ENCODE assay signal across 25 mouse cellular contexts in the genomic region with DNA sequence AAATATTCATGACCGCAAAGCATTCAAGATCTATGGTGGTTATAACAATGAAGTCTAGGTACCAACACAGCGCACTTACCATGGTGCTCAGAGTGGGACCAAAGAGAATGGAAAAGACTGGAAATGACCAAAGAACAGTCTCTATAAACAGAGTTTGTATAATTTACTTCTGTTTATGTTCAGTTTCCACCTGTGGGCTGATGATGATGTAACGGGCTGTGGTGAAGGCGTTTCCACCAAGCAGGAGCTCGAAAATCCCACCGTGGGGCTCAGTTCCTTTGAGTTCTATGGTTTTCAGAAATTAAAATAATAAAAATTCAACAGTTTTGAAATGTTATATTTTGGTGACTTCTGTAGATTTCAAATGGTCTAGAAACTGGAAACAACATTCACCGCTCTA. TPM values are rescaled to one million over a fixed set of nuclear protein-coding genes. Genes with fewer than 3 reads are reported as not detected.
DNase-seq lines count a peak whose midpoint lies in the region; ATAC-seq and TF ChIP-seq lines count a peak whose summit lies in the region.
"Had no signal": no experiment of that assay in that cellular context is flagged by ENCODE, and none has a peak within 500 bp of the region (broad histone marks: within the 10 kb centered on the region; RNA-seq: fewer than 3 reads in every experiment).

No protein-coding gene starts in this region.

- no peak overlapping the region for H3ac ChIP-seq in myocyte (ENCODE audit: control insufficient read depth, insufficient read length)

- no peaks in the 10 kb centered on the region for H3K9me3 ChIP-seq in embryonic facial prominence, embryonic 12.5 days
- H3K9me3 ChIP-seq in embryonic facial prominence, embryonic 10.5 days: no peaks in the 10 kb centered on the region
- H3K9me3 ChIP-seq in limb, embryonic 13.5 days: no peaks in the 10 kb centered on the region
- no peaks in the 10 kb centered on the region for H3K9me3 ChIP-seq in hindbrain, embryonic 11.5 days (ENCODE audit: control insufficient read depth, low read length)
- H3K9me3 ChIP-seq: forebrain, embryonic 12.5 days; heart, embryonic 10.5 days; heart, embryonic 15.5 days; hindbrain, embryonic 12.5 days had no signal

- ATAC-seq in embryonic facial prominence, embryonic 12.5 days (ENCODE audit: insufficient number of reproducible peaks, insufficient read depth, low FRiP score, low TSS enrichment): no peak
- ATAC-seq in granulocyte monocyte progenitor cell, adult 5-6 weeks (replicated peaks; ENCODE audit: poor library complexity, severe bottlenecking): peak; percentile 64
- ATAC-seq in limb, embryonic 13.5 days (ENCODE audit: low FRiP score, low read depth): no peak
- ATAC-seq in hindbrain, embryonic 11.5 days (ENCODE audit: low FRiP score): no peak
- ATAC-seq: CD4-positive, CD25-positive, alpha-beta regulatory T cell, adult 4 months; forebrain, postnatal 0 days; hindbrain, embryonic 16.5 days; inflammation-experienced regulatory T-cells, adult 6 months had no signal

- H3K36me3 ChIP-seq in embryonic facial prominence, embryonic 12.5 days: no peaks in the 10 kb centered on the region
- H3K36me3 ChIP-seq in embryonic facial prominence, embryonic 10.5 days (replicated peaks): no peaks in the 10 kb centered on the region
- no peaks in the 10 kb centered on the region for H3K36me3 ChIP-seq in limb, embryonic 13.5 days
- H3K36me3 ChIP-seq in myocyte (ENCODE audit: control insufficient read depth, insufficient read depth): no peaks in the 10 kb centered on the region
- H3K36me3 ChIP-seq in hindbrain, embryonic 11.5 days (ENCODE audit: control insufficient read depth, insufficient read depth, low read length): no peaks in the 10 kb centered on the region
- H3K36me3 ChIP-seq: forebrain, embryonic 12.5 days; G1E; heart, embryonic 10.5 days; heart, embryonic 15.5 days; hindbrain, embryonic 12.5 days had no signal

- DNase-seq in embryonic facial prominence, embryonic 10.5 days (ENCODE audit: low spot score): no peak
- no peak for DNase-seq in frontal cortex, postnatal 14 days (ENCODE audit: low spot score in 2 of 2)
- no peak for DNase-seq in hindbrain, embryonic 11.5 days (ENCODE audit: low spot score)
- no peak for DNase-seq in spleen, postnatal 36 days (ENCODE audit: low spot score in 2 of 2)
- DNase-seq: adrenal gland, postnatal 10 days; B cell, adult 2 months; cerebellum, adult 11 months; cerebellum, adult 8-10 months; cerebellum, postnatal 14 days; forebrain, postnatal 0 days; gastrocnemius, postnatal 36 days; heart, adult 18-20 months; heart, postnatal 14 days had no signal

- peak overlapping the region; percentile 69 for H3K27ac ChIP-seq in embryonic facial prominence, embryonic 12.5 days
- no peak overlapping the region for H3K27ac ChIP-seq in embryonic facial prominence, embryonic 10.5 days (replicated peaks)
- peak overlapping the region; percentile 72; the same call in 1 of the 2 replicates for H3K27ac ChIP-seq in limb, embryonic 13.5 days
- no peak overlapping the region for H3K27ac ChIP-seq in hindbrain, embryonic 11.5 days (ENCODE audit: low read depth, low read length)
- H3K27ac ChIP-seq: forebrain, embryonic 12.5 days; heart, embryonic 10.5 days; heart, embryonic 15.5 days; hindbrain, embryonic 12.5 days had no signal

- no peak overlapping the region for H3K4me2 ChIP-seq in embryonic facial prominence, embryonic 12.5 days (replicated peaks)
- H3K4me2 ChIP-seq in limb, embryonic 13.5 days (replicated peaks): no peak overlapping the region
- peak overlapping the region; percentile 76 for H3K4me2 ChIP-seq in myocyte (ENCODE audit: low read depth)
- H3K4me2 ChIP-seq in hindbrain, embryonic 11.5 days (replicated peaks; ENCODE audit: low read depth, low read length): no peak overlapping the region
- H3K4me2 ChIP-seq: forebrain, embryonic 12.5 days; heart, embryonic 15.5 days; hindbrain, embryonic 12.5 days had no signal

- H3K79me2 ChIP-seq in myocyte (ENCODE audit: control insufficient read depth, insufficient read depth): no peaks in the 10 kb centered on the region

- no peak overlapping the region for H3K9ac ChIP-seq in embryonic facial prominence, embryonic 12.5 days
- H3K9ac ChIP-seq in limb, embryonic 13.5 days: no peak overlapping the region
- no peak overlapping the region for H3K9ac ChIP-seq in hindbrain, embryonic 11.5 days (ENCODE audit: low read depth, low read length)
- H3K9ac ChIP-seq: forebrain, embryonic 12.5 days; forebrain, postnatal 0 days; heart, embryonic 15.5 days; hindbrain, embryonic 12.5 days had no signal

- 93% methylated on average over 7 of the region's 7 CpGs for WGBS in embryonic facial prominence, embryonic 12.5 days
- WGBS in embryonic facial prominence, embryonic 10.5 days: 97% methylated on average over 7 of the region's 7 CpGs
- 78% methylated on average over 7 of the region's 7 CpGs for WGBS in limb, embryonic 13.5 days
- WGBS in hindbrain, embryonic 11.5 days: 97% methylated on average over 7 of the region's 7 CpGs

- H3K4me3 ChIP-seq in embryonic facial prominence, embryonic 12.5 days: no peak overlapping the region
- no peak overlapping the region for H3K4me3 ChIP-seq in embryonic facial prominence, embryonic 10.5 days
- no peak overlapping the region for H3K4me3 ChIP-seq in limb, embryonic 13.5 days
- no peak overlapping the region for H3K4me3 ChIP-seq in myocyte
- H3K4me3 ChIP-seq in hindbrain, embryonic 11.5 days (ENCODE audit: low read depth, low read length): no peak overlapping the region
- H3K4me3 ChIP-seq: forebrain, embryonic 12.5 days; heart, embryonic 10.5 days; heart, embryonic 15.5 days; hindbrain, embryonic 12.5 days had no signal

- H3K4me1 ChIP-seq in embryonic facial prominence, embryonic 12.5 days: peaks cover 22% of the 10 kb centered on the region
- peaks cover 21% of the 10 kb centered on the region for H3K4me1 ChIP-seq in embryonic facial prominence, embryonic 10.5 days
- peaks cover 27% of the 10 kb centered on the region for H3K4me1 ChIP-seq in limb, embryonic 13.5 days
- H3K4me1 ChIP-seq in hindbrain, embryonic 11.5 days (replicated peaks; ENCODE audit: control insufficient read depth, insufficient read depth, low read length): no peaks in the 10 kb centered on the region

- no peak for TF ChIP-seq POLR2A in myocyte (IDR thresholded peaks at IDR 0.05; ENCODE audit: insufficient read length, low read depth)

- no peaks in the 10 kb centered on the region for H3K27me3 ChIP-seq in embryonic facial prominence, embryonic 12.5 days
- H3K27me3 ChIP-seq in embryonic facial prominence, embryonic 10.5 days (replicated peaks; ENCODE audit: low read depth, poor library complexity, severe bottlenecking): no peaks in the 10 kb centered on the region
- 0 out of 2 replicates have a peak, but pooled peaks cover 5% of the 10 kb centered on the region for H3K27me3 ChIP-seq in limb, embryonic 13.5 days
- no peaks in the 10 kb centered on the region for H3K27me3 ChIP-seq in myocyte (ENCODE audit: control insufficient read depth, insufficient read depth, insufficient read length)
- H3K27me3 ChIP-seq in hindbrain, embryonic 11.5 days (ENCODE audit: control insufficient read depth, insufficient read depth, low read length): no peaks in the 10 kb centered on the region
- H3K27me3 ChIP-seq: forebrain, embryonic 12.5 days; heart, embryonic 15.5 days; hindbrain, embryonic 12.5 days had no signal

TF ChIP-seq in myocyte, 11 proteins besides CTCF, POLR2A, EP300 and RAD21:
- TF ChIP-seq TCF3 (IDR thresholded peaks at IDR 0.05; ENCODE audit: insufficient read length, low read depth): no peak

RNA-seq across cellular contexts. Expression of a gene that starts 26.4 kb away (rescaled TPM):
- 11.5 and 12.1 TPM in 2 replicates for polyA plus RNA-seq in embryonic facial prominence, embryonic 12.5 days (2016; fragmentation: Nextera tagmentation; extraction: Ambion mirVana)
- 6.0 and 6.5 TPM in 2 replicates for polyA plus RNA-seq in embryonic facial prominence, embryonic 10.5 days (2016; fragmentation: Nextera tagmentation; extraction: Ambion mirVana)
- total RNA-seq in granulocyte monocyte progenitor cell, adult 5-6 weeks (2014; fragmentation: Nextera tagmentation): 3.7 and 6.6 TPM in 2 replicates
- 2.3 and 14.9 TPM in 2 replicates for total RNA-seq in granulocyte monocyte progenitor cell, adult 5-6 weeks (2017)
- polyA plus RNA-seq in limb, embryonic 13.5 days (2015; fragmentation: Nextera tagmentation; extraction: Ambion mirVana): 11.1 and 11.3 TPM in 2 replicates
- 634 TPM for polyA plus RNA-seq in myocyte (2012; fragmentation: generic; extraction: Trizol)
- 19.4 and 19.5 TPM in 2 replicates for polyA plus RNA-seq in hindbrain, embryonic 11.5 days (2014; fragmentation: Nextera tagmentation; extraction: Ambion mirVana)
- total RNA-seq: G1E had no signal
- polyA plus RNA-seq: G1E had no signal

RNA-seq across cellular contexts. Expression of a gene that starts 50.7 kb away (rescaled TPM):
- polyA plus RNA-seq in embryonic facial prominence, embryonic 12.5 days (2016; fragmentation: Nextera tagmentation; extraction: Ambion mirVana): 33.6 and 35.2 TPM in 2 replicates
- polyA plus RNA-seq in embryonic facial prominence, embryonic 10.5 days (2016; fragmentation: Nextera tagmentation; extraction: Ambion mirVana): 10.3 and 10.5 TPM in 2 replicates
- 4.3 and 4.8 TPM in 2 replicates for total RNA-seq in granulocyte monocyte progenitor cell, adult 5-6 weeks (2014; fragmentation: Nextera tagmentation)
- total RNA-seq in granulocyte monocyte progenitor cell, adult 5-6 weeks (2017): 3.5 TPM in 2 replicates
- 22.6 and 22.7 TPM in 2 replicates for polyA plus RNA-seq in limb, embryonic 13.5 days (2015; fragmentation: Nextera tagmentation; extraction: Ambion mirVana)
- polyA plus RNA-seq in myocyte (2012; fragmentation: generic; extraction: Trizol): 6.3 TPM
- polyA plus RNA-seq in hindbrain, embryonic 11.5 days (2014; fragmentation: Nextera tagmentation; extraction: Ambion mirVana): 12.5 and 15.1 TPM in 2 replicates
- polyA plus RNA-seq: G1E had no signal

Comparison
In these comparisons a context has a peak if more than half of its experiments do, and no peak if none do; other contexts are left out.
1. H3K27ac ChIP-seq: peak in embryonic facial prominence, embryonic 12.5 days (single experiment) and limb, embryonic 13.5 days (single experiment); none in embryonic facial prominence, embryonic 10.5 days (single experiment) and hindbrain, embryonic 11.5 days (single experiment).
2. RNA of a gene that starts 26.4 kb away (polyA plus RNA-seq): 634 TPM in myocyte (single experiment); 19.4 to 19.5 TPM in hindbrain, embryonic 11.5 days, 11.5 to 12.1 TPM in embryonic facial prominence, embryonic 12.5 days, 11.1 to 11.3 TPM in limb, embryonic 13.5 days and 6.0 to 6.5 TPM in embryonic facial prominence, embryonic 10.5 days; every median in the first group is over 10 times any median in the second.